Mouse (Mus musculus): ENCODE results near the gene Gm17387.

GRCm38 (mm10) chr7:140989022-140989421 lies 39.9 kb upstream of the Gm17387 start:
- TF ChIP-seq EP300 (IDR thresholded peaks at IDR 0.05) (no peak), CTCF (IDR thresholded peaks at IDR 0.05) (no peak)
